Mouse (Mus musculus): ENCODE measurements at regions not wholly inside any gene's neighbourhood (a gene's known extent, or its start where the extent isn't known, plus 50 kb on each side); places are given as distances from the start of the nearest gene placed in this dataset.

DNA sequence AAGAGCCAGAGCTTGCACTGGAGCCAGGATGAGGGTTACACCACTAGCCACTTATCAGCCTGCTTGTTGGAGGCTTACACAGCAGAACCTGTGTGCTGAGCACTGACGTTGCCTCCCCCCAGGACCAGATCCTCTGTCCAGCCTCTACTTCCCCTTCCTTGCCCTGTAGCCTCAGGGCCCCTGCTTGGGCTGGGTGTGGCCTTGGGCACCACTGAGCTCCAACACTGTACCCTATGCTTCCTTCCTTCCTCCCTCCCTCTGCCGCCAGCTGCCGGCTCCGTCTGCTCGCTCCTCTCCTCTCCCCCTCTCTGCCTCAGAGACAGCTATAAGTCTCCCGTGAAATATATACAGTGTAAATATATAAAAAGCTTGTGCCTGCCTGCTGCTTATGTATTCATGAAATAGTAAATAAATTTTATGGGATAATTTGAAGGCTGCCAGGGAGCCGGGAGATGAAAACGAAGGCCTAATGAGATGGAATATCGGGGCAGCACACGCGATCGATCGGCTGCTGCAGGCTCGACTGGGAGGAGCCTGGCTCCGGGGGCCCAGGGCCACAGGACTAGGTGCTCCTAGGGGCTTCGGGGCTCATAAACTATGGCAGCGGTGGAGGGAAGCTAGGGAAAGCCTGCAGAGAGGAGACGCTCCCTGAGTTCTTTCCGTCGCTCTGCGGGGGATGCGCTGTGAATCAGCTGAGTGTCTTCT is 135.6 kb downstream of the Rbm19 start:
- Histone ChIP-seq H3K27ac (ENCODE audit: low read depth, low read length) (no peak overlapping the region), H3K9ac (ENCODE audit: low read depth, low read length) (no peak overlapping the region), H3K36me3 (ENCODE audit: control insufficient read depth, insufficient read depth) (no peaks in the 10 kb centered on the region), H3K4me3 (ENCODE audit: low read depth, low read length) (no peak overlapping the region; the same call in 1 of the 2 replicates), H3K27me3 (replicated peaks; ENCODE audit: control insufficient read depth, insufficient read depth, low read length) (peaks cover 5% of the 10 kb centered on the region; the same call in 1 of the 2 replicates), H3K4me2 (replicated peaks; ENCODE audit: low read depth) (peak overlapping the region; percentile 53), H3K4me1 (replicated peaks; ENCODE audit: control insufficient read depth, insufficient read depth, low read length) (no peaks in the 10 kb centered on the region), H3K9me3 (ENCODE audit: control insufficient read depth) (no peaks in the 10 kb centered on the region)
- WGBS = 20% methylated on average over 22 of the region's 22 CpGs
- TF ChIP-seq CTCF (IDR thresholded peaks at IDR 0.05; ENCODE audit: low read depth) = no peak
- ATAC-seq = no peak

DNA sequence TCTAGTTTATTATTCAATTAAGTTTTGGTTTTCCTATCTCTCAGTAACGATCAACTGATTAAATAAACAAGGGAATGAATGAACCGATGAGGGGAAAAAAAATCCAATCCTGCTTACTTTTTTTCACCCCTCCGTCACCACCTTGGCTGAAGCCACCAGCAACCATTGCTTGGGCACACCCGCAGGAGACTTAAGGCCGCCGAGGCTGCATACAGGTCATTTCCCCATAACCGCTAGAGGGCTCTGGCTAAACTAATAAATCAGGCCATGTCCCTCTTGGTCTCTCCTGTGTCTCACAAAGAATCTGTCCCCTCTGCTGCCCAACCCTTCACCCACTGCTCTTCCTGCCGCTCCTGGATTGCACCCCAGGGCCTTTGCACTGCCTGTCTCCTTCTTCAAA is 136.3 kb downstream of the Rbm19 start:
- Histone ChIP-seq H3K9ac (ENCODE audit: low read depth, low read length) (no peak overlapping the region), H3K27me3 (replicated peaks; ENCODE audit: control insufficient read depth, insufficient read depth, low read length) (peaks cover 5% of the 10 kb centered on the region; the same call in 1 of the 2 replicates), H3K4me2 (replicated peaks; ENCODE audit: low read depth) (peak overlapping the region; percentile 53), H3K9me3 (ENCODE audit: control insufficient read depth) (no peaks in the 10 kb centered on the region), H3K4me3 (ENCODE audit: low read depth, low read length) (no peak overlapping the region), H3K4me1 (replicated peaks; ENCODE audit: control insufficient read depth, insufficient read depth, low read length) (no peaks in the 10 kb centered on the region), H3K36me3 (ENCODE audit: control insufficient read depth, insufficient read depth) (no peaks in the 10 kb centered on the region), H3K27ac (ENCODE audit: low read depth, low read length) (no peak overlapping the region)
- TF ChIP-seq CTCF (IDR thresholded peaks at IDR 0.05; ENCODE audit: low read depth) = peak; percentile 62
- 18% methylated on average over 8 of the region's 8 CpGs for WGBS
- ATAC-seq = no peak

GRCm38 (mm10) chr5:120262715-120263273 is 146.5 kb downstream of the Rbm19 start:
- H3K36me3 ChIP-seq (ENCODE audit: control insufficient read depth, insufficient read depth) = no peaks in the 10 kb centered on the region
- H3K27me3 ChIP-seq (replicated peaks; ENCODE audit: control insufficient read depth, insufficient read depth, low read length) = no peaks in the 10 kb centered on the region
- no peak overlapping the region for H3K9ac ChIP-seq (ENCODE audit: low read depth, low read length)
- no peak overlapping the region for H3K27ac ChIP-seq (ENCODE audit: low read depth, low read length)
- 62% methylated on average over 14 of the region's 14 CpGs for WGBS
- H3K9me3 ChIP-seq (ENCODE audit: control insufficient read depth) = no peaks in the 10 kb centered on the region
- TF ChIP-seq CTCF (IDR thresholded peaks at IDR 0.05; ENCODE audit: low read depth) = no peak
- no peak overlapping the region for H3K4me2 ChIP-seq (replicated peaks; ENCODE audit: low read depth)
- H3K4me1 ChIP-seq (replicated peaks; ENCODE audit: control insufficient read depth, insufficient read depth, low read length) = no peaks in the 10 kb centered on the region
- no peak for ATAC-seq
- H3K4me3 ChIP-seq (ENCODE audit: low read depth, low read length) = no peak overlapping the region

DNA sequence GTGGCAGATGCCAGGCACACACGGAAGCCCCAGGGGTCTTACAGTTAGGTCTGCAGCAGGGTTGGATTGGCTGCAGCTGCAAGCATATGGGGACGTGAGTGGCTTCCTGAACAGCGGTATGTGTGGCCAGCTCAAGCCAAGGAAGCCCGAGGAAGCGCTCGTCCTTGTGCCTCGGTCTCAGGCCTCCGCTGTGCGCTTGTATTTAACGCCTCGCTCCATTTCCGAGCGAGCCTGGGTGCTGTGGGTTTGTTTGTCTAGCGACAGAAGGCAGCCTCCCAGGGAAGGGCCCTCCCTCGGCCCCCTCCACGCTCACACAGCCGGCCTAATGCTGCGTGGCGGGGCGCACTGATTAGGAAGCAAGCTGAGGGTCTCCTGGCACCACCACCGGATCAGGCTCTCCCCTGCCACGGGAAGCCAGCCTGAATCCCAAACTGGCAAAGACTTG is 153.2 kb downstream of the Rbm19 start:
- no peak overlapping the region for H3K9ac ChIP-seq (ENCODE audit: low read depth, low read length)
- no peak overlapping the region for H3K27ac ChIP-seq (ENCODE audit: low read depth, low read length)
- 0 out of 2 replicates have a peak, but pooled peaks cover 9% of the 10 kb centered on the region for H3K27me3 ChIP-seq (replicated peaks; ENCODE audit: control insufficient read depth, insufficient read depth, low read length)
- 13% methylated on average over 22 of the region's 22 CpGs for WGBS
- H3K36me3 ChIP-seq (ENCODE audit: control insufficient read depth, insufficient read depth) = no peaks in the 10 kb centered on the region
- no peak for ATAC-seq
- 0 out of 2 replicates have a peak overlapping the region, but pooled peaks have one; percentile 6 for H3K4me2 ChIP-seq (replicated peaks; ENCODE audit: low read depth)
- no peaks in the 10 kb centered on the region for H3K4me1 ChIP-seq (replicated peaks; ENCODE audit: control insufficient read depth, insufficient read depth, low read length)
- TF ChIP-seq CTCF (IDR thresholded peaks at IDR 0.05; ENCODE audit: low read depth) = no peak
- no peak overlapping the region for H3K4me3 ChIP-seq (ENCODE audit: low read depth, low read length)
- H3K9me3 ChIP-seq (ENCODE audit: control insufficient read depth) = 0 out of 2 replicates have a peak, but pooled peaks cover 2% of the 10 kb centered on the region

DNA sequence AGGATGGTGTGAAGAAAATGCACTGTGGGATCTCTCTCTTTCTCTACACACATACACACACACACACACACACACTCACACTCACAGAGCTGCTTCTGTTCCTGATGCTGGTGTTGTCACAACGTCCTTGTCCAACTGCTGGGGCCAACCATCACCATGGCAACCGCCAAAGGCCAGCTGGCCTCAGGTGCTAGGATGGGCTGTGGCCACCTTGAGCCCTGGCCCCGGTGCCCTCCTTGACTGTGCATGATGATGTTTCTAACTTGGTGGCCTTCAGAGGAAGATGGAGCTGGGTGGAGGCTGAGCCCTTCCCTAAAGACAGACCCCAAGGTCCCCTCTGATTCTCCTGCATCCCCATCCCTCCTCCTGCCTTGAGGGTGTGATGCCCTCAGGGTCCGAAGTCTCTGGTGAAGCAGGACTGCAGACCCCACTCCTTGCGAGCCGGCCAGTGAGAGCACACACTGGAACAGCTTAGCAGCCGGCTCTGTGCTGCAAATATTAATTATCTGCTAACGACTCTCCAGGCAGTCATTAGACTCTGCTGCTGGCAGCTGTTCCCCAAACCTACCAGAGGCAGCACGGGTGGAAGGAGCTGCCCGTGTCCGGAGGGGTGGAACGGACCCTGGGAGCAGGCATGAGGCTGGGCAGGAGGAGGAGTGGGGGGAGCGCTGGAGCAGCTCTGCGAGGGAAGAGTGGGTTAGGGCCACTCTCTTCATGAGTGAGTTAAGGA is 154.8 kb downstream of the Rbm19 start:
- Histone ChIP-seq H3K27me3 (replicated peaks; ENCODE audit: control insufficient read depth, insufficient read depth, low read length) (0 out of 2 replicates have a peak, but pooled peaks cover 9% of the 10 kb centered on the region), H3K9ac (ENCODE audit: low read depth, low read length) (no peak overlapping the region), H3K4me3 (ENCODE audit: low read depth, low read length) (no peak overlapping the region), H3K36me3 (ENCODE audit: control insufficient read depth, insufficient read depth) (no peaks in the 10 kb centered on the region), H3K9me3 (ENCODE audit: control insufficient read depth) (0 out of 2 replicates have a peak, but pooled peaks cover 2% of the 10 kb centered on the region), H3K4me1 (replicated peaks; ENCODE audit: control insufficient read depth, insufficient read depth, low read length) (no peaks in the 10 kb centered on the region), H3K27ac (ENCODE audit: low read depth, low read length) (no peak overlapping the region), H3K4me2 (replicated peaks; ENCODE audit: low read depth) (no peak overlapping the region)
- no peak for TF ChIP-seq CTCF (IDR thresholded peaks at IDR 0.05; ENCODE audit: low read depth)
- ATAC-seq = no peak
- WGBS = 54% methylated on average over 14 of the region's 14 CpGs

DNA sequence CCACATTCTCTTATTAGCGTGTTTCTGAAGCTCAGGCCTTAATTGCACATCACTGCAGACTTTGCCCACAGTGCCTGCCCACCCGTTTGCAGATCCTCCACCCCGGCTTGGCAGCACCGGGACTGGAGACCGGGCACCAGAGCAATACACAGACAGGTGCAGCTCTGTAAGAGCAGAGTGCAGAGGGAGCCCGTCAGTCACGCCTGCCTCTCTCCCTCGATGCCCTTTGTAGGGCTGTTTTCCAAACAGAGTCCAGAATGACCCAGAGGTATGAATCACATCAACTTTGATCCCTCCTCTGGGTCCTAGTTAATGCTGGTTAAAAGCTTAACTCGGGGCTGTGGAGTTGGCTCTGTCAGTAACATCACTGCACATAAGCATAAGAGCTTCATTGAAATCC is 155.3 kb upstream of the Lhx5 start:
- Histone ChIP-seq H3K4me2 (replicated peaks; ENCODE audit: low read depth) (no peak overlapping the region), H3K27ac (ENCODE audit: low read depth, low read length) (no peak overlapping the region), H3K4me3 (ENCODE audit: low read depth, low read length) (no peak overlapping the region), H3K4me1 (replicated peaks; ENCODE audit: control insufficient read depth, insufficient read depth, low read length) (no peaks in the 10 kb centered on the region), H3K9ac (ENCODE audit: low read depth, low read length) (no peak overlapping the region), H3K9me3 (ENCODE audit: control insufficient read depth) (0 out of 2 replicates have a peak, but pooled peaks cover 2% of the 10 kb centered on the region), H3K36me3 (ENCODE audit: control insufficient read depth, insufficient read depth) (no peaks in the 10 kb centered on the region), H3K27me3 (replicated peaks; ENCODE audit: control insufficient read depth, insufficient read depth, low read length) (peaks cover 16% of the 10 kb centered on the region)
- no peak for ATAC-seq
- 67% methylated on average over 9 of the region's 9 CpGs for WGBS
- no peak for TF ChIP-seq CTCF (IDR thresholded peaks at IDR 0.05; ENCODE audit: low read depth)
